Mouse (Mus musculus) thymus, adult 2 months (tissue): Measurements from ENCODE around the gene Naa35.

Experiments
- CTCF ChIP-seq: fragments of 200-500 bp; IDR thresholded peaks from 2 replicates; pipeline ENCODE4 v1.5.1; 2012; ENCODE audit warnings: mild to moderate bottlenecking, control low read depth, low read length, moderate library complexity, borderline replicate concordance; ENCODE audit not compliant: control insufficient read depth, poor library complexity, insufficient read depth; ENCODE audit errors: extremely low read depth
- POLR2A ChIP-seq: fragments of 200-500 bp; IDR thresholded peaks from 2 replicates; pipeline ENCODE4 v1.6.1; 2012; ENCODE audit warnings: mild to moderate bottlenecking, low read length, control low read depth, moderate library complexity; ENCODE audit not compliant: control insufficient read depth, poor library complexity, insufficient read depth; ENCODE audit errors: extremely low read depth

GRCm38 (mm10) chr13:59552286-59552685 lies 32.8 kb upstream of the Naa35 start:
- no peak for TF ChIP-seq CTCF
- no peak for TF ChIP-seq POLR2A
